ENCODE assay signal across 12 mouse cellular contexts in the genomic region with DNA sequence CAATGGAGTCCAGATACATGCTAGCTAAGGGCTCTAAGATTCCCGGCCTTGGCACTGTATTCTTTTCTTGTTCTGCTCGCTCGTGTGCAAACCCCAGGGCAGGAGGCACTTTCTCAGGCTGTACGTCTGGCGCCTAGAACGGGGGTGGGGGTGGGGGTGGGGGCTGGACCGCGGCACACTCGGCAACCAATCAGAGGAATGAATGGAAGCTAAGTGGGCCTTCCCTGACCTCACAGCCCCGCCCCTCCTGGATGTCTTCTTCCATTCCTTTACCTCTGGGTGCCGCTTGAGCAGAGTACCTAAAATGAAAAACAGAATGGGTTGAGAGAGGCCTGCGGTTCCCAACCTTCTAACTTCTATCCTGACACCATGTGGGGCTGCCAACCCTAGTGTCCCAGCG. TPM values are rescaled to one million over a fixed set of nuclear protein-coding genes. Genes with fewer than 3 reads are reported as not detected.
DNase-seq lines count a peak whose midpoint lies in the region; ATAC-seq and TF ChIP-seq lines count a peak whose summit lies in the region.
"Had no signal": no experiment of that assay in that cellular context is flagged by ENCODE, and none has a peak within 500 bp of the region (broad histone marks: within the 10 kb centered on the region; RNA-seq: fewer than 3 reads in every experiment).

No protein-coding gene starts in this region.

- 54% methylated on average over 13 of the region's 13 CpGs for WGBS in liver, adult 2 months
- WGBS in embryonic facial prominence, embryonic 12.5 days = 6% methylated on average over 13 of the region's 13 CpGs
- WGBS in limb, embryonic 13.5 days = 10% methylated on average over 13 of the region's 13 CpGs

- DNase-seq in liver, adult 2 months (ENCODE audit: extremely low read depth, low read depth, low spot score) = peak; percentile 28
- no peak for DNase-seq in liver
- peak; percentile 32 for DNase-seq in brain, embryonic 14.5 days (ENCODE audit: low read depth)
- DNase-seq in kidney, postnatal 10 days = no peak
- no peak for DNase-seq in cerebellum, adult 11-12 months
- DNase-seq: gastrocnemius, postnatal 25 days had no signal

- peaks cover 20% of the 10 kb centered on the region for H3K4me1 ChIP-seq in liver, adult 2 months (ENCODE audit: control insufficient read depth, insufficient read depth, low read length)
- H3K4me1 ChIP-seq in embryonic facial prominence, embryonic 12.5 days = peaks cover 25% of the 10 kb centered on the region
- peaks cover 39% of the 10 kb centered on the region for H3K4me1 ChIP-seq in limb, embryonic 13.5 days

- ATAC-seq in embryonic facial prominence, embryonic 12.5 days (ENCODE audit: insufficient number of reproducible peaks, insufficient read depth, low FRiP score, low TSS enrichment) = peak; percentile 36; the same call in 1 of the 2 replicates
- peak; percentile 52; the same call in 1 of the 2 replicates for ATAC-seq in limb, embryonic 13.5 days (ENCODE audit: low FRiP score, low read depth)
- ATAC-seq: inflammation-experienced regulatory T-cells, adult 6 months had no signal

- H3K27ac ChIP-seq in liver, adult 2 months (replicated peaks; ENCODE audit: insufficient read depth, low read depth, low read length) = peak overlapping the region; percentile 54
- peak overlapping the region; percentile 19; the same call in 1 of the 2 replicates for H3K27ac ChIP-seq in embryonic facial prominence, embryonic 12.5 days
- H3K27ac ChIP-seq in limb, embryonic 13.5 days = no peak overlapping the region
- H3K27ac ChIP-seq: midbrain, embryonic 12.5 days had no signal

- no peak for TF ChIP-seq CTCF in liver, adult 2 months (IDR thresholded peaks at IDR 0.05; ENCODE audit: low read depth, low read length)
- TF ChIP-seq CTCF in brain, embryonic 14.5 days (IDR thresholded peaks at IDR 0.05; ENCODE audit: borderline replicate concordance, extremely low read depth, insufficient read depth, insufficient read length) = no peak

- H3K36me3 ChIP-seq in liver, adult 2 months (ENCODE audit: control insufficient read depth, insufficient read depth, low read length) = peaks cover 13% of the 10 kb centered on the region; the same call in 1 of the 2 replicates
- peaks cover 14% of the 10 kb centered on the region for H3K36me3 ChIP-seq in embryonic facial prominence, embryonic 12.5 days
- peaks cover 41% of the 10 kb centered on the region for H3K36me3 ChIP-seq in limb, embryonic 13.5 days

- no peak overlapping the region for H3K4me3 ChIP-seq in liver, adult 2 months (ENCODE audit: insufficient read depth, low read depth, low read length)
- no peak overlapping the region for H3K4me3 ChIP-seq in embryonic facial prominence, embryonic 12.5 days
- H3K4me3 ChIP-seq in limb, embryonic 13.5 days = no peak overlapping the region
- H3K4me3 ChIP-seq: midbrain, embryonic 12.5 days had no signal

- TF ChIP-seq POLR2A in liver, adult 2 months (IDR thresholded peaks at IDR 0.05; ENCODE audit: extremely low read depth, insufficient read depth, low read length) = no peak
- no peak for TF ChIP-seq POLR2A in brain, embryonic 14.5 days (IDR thresholded peaks at IDR 0.05; ENCODE audit: borderline replicate concordance, extremely low read depth, insufficient read depth, insufficient read length, poor library complexity, severe bottlenecking)

- H3K27me3 ChIP-seq in liver, adult 2 months (ENCODE audit: control insufficient read depth, insufficient read depth, low read length) = no peaks in the 10 kb centered on the region
- no peaks in the 10 kb centered on the region for H3K27me3 ChIP-seq in embryonic facial prominence, embryonic 12.5 days
- no peaks in the 10 kb centered on the region for H3K27me3 ChIP-seq in limb, embryonic 13.5 days
- H3K27me3 ChIP-seq: midbrain, embryonic 12.5 days had no signal

- no peak overlapping the region for H3K9ac ChIP-seq in liver, adult 2 months (ENCODE audit: low read depth, low read length)
- peak overlapping the region; percentile 17; the same call in 1 of the 2 replicates for H3K9ac ChIP-seq in embryonic facial prominence, embryonic 12.5 days
- H3K9ac ChIP-seq in limb, embryonic 13.5 days = no peak overlapping the region
- H3K9ac ChIP-seq: midbrain, embryonic 12.5 days had no signal

- no peaks in the 10 kb centered on the region for H3K9me3 ChIP-seq in embryonic facial prominence, embryonic 12.5 days
- H3K9me3 ChIP-seq in limb, embryonic 13.5 days = no peaks in the 10 kb centered on the region
- H3K9me3 ChIP-seq: midbrain, embryonic 12.5 days had no signal

- peaks cover 11% of the 10 kb centered on the region; the same call in 1 of the 2 replicates for H3K79me2 ChIP-seq in liver, adult 2 months (ENCODE audit: control insufficient read depth, insufficient read depth, low read length)

- no peak overlapping the region for H3K4me2 ChIP-seq in embryonic facial prominence, embryonic 12.5 days (replicated peaks)
- peak overlapping the region; percentile 37 for H3K4me2 ChIP-seq in limb, embryonic 13.5 days (replicated peaks)
- H3K4me2 ChIP-seq: midbrain, embryonic 12.5 days had no signal

RNA-seq across cellular contexts. Expression of a gene that starts 4.8 kb away (rescaled TPM):
- 55.9 and 57.1 TPM in 2 replicates for total RNA-seq in liver, adult 2 months (2014; rRNA removed)
- polyA plus RNA-seq in liver, adult 2 months (2012; rRNA removed) = 102 and 106 TPM in 2 replicates
- polyA plus RNA-seq in brain, embryonic 14.5 days (2012; rRNA removed) = 14.2 and 20.7 TPM in 2 replicates
- 27.2 and 28.2 TPM in 2 replicates for polyA plus RNA-seq in embryonic facial prominence, embryonic 12.5 days (2016; fragmentation: Nextera tagmentation; extraction: Ambion mirVana)
- polyA plus RNA-seq in limb, embryonic 13.5 days (2015; fragmentation: Nextera tagmentation; extraction: Ambion mirVana) = 45.1 and 46.2 TPM in 2 replicates

RNA-seq across cellular contexts. Expression of a gene that starts 11.5 kb away (rescaled TPM):
- total RNA-seq in liver, adult 2 months (2014; rRNA removed) = 3.0 and 6.7 TPM in 2 replicates
- 16.5 and 24.8 TPM in 2 replicates for polyA plus RNA-seq in liver, adult 2 months (2012; rRNA removed)
- 0.54 and 0.62 TPM in 2 replicates for polyA plus RNA-seq in brain, embryonic 14.5 days (2012; rRNA removed)
- polyA plus RNA-seq in embryonic facial prominence, embryonic 12.5 days (2016; fragmentation: Nextera tagmentation; extraction: Ambion mirVana) = 0.52 and 1.1 TPM in 2 replicates
- polyA plus RNA-seq in limb, embryonic 13.5 days (2015; fragmentation: Nextera tagmentation; extraction: Ambion mirVana) = 1.1 and 1.4 TPM in 2 replicates
- total RNA-seq: MEL had no signal
- polyA plus RNA-seq: inflammation-experienced regulatory T-cells, adult 6 months had no signal

RNA-seq across cellular contexts. Expression of a gene that starts 23.1 kb away (rescaled TPM):
- not detected in 2 replicates for total RNA-seq in liver, adult 2 months (2014; rRNA removed)
- polyA plus RNA-seq in liver, adult 2 months (2012; rRNA removed) = 0.12 TPM in 1 of 2 replicates, not detected in the other
- not detected in 2 replicates for polyA plus RNA-seq in brain, embryonic 14.5 days (2012; rRNA removed)
- 0.20 and 0.29 TPM in 2 replicates for polyA plus RNA-seq in embryonic facial prominence, embryonic 12.5 days (2016; fragmentation: Nextera tagmentation; extraction: Ambion mirVana)
- 0.80 and 0.91 TPM in 2 replicates for polyA plus RNA-seq in limb, embryonic 13.5 days (2015; fragmentation: Nextera tagmentation; extraction: Ambion mirVana)
- total RNA-seq: gastrocnemius, postnatal 25 days; MEL had no signal
- polyA plus RNA-seq: liver, embryonic 16.5 days; midbrain, embryonic 12.5 days had no signal

RNA-seq across cellular contexts. Expression of a gene that starts 40.2 kb away (rescaled TPM):
- 21.0 and 28.6 TPM in 2 replicates for total RNA-seq in liver, adult 2 months (2014; rRNA removed)
- 89.3 and 110 TPM in 2 replicates for polyA plus RNA-seq in liver, adult 2 months (2012; rRNA removed)
- 18.5 and 19.4 TPM in 2 replicates for polyA plus RNA-seq in brain, embryonic 14.5 days (2012; rRNA removed)
- 49.4 and 51.9 TPM in 2 replicates for polyA plus RNA-seq in embryonic facial prominence, embryonic 12.5 days (2016; fragmentation: Nextera tagmentation; extraction: Ambion mirVana)
- 68.7 and 71.4 TPM in 2 replicates for polyA plus RNA-seq in limb, embryonic 13.5 days (2015; fragmentation: Nextera tagmentation; extraction: Ambion mirVana)

Comparison
In these comparisons a context has a peak if more than half of its experiments do, and no peak if none do; other contexts are left out.
1. DNase-seq: peak in liver, adult 2 months (single experiment) and brain, embryonic 14.5 days (single experiment); none in liver (single experiment), kidney, postnatal 10 days (single experiment) and cerebellum, adult 11-12 months (single experiment).